Mouse (Mus musculus) spleen, adult 2 months (tissue): ENCODE results near the gene Scp2d1.

Source experiments
- CTCF ChIP-seq: fragments of 200-500 bp; IDR thresholded peaks from 2 replicates; pipeline ENCODE4 v1.5.1; 2011; ENCODE audit warnings: mild to moderate bottlenecking, inconsistent platforms; ENCODE audit not compliant: insufficient read depth, insufficient read length, insufficient replicate concordance; ENCODE audit errors: extremely low read depth
- POLR2A ChIP-seq: fragments of 200-500 bp; IDR thresholded peaks from 2 replicates; pipeline ENCODE4 v1.6.1; 2011; ENCODE audit warnings: low read depth, low read length, inconsistent platforms

DNA sequence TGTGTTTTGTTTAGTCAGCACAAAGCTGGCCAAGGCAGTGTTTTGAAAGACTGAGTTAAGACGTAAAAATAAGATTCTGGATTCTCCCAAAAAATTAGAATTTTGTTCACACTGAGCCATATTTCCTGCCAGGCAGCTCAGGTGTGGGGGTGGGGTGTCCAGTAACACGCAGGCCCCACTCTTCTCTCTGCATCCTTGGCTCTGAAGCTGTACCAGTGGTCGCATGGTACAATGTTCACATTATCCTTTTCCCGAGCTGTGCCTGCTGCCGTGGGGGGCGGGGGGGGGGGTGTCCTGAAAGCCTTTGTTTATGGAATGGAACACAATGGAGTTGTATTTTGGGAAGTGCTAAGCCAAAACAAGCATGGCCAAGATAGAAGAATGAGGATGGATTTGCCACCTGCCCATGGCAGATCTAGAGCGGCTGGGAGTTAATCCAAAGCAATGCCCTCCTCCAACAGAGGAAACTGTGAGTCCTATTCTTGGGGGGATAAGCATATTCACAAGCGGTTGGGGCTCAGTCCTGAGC lies 5.1 kb downstream of the Scp2d1 start:
- no peak for TF ChIP-seq POLR2A
- no peak for TF ChIP-seq CTCF
